In genomic region chr9:32585357-32585756, GRCm38 (mm10) we compare ENCODE assay signal across 9 mouse cellular contexts. TPM values are rescaled to one million over a fixed set of nuclear protein-coding genes. Genes with fewer than 3 reads are reported as not detected.
DNase-seq lines count a peak whose midpoint lies in the region; ATAC-seq and TF ChIP-seq lines count a peak whose summit lies in the region.
"Had no signal": no experiment of that assay in that cellular context is flagged by ENCODE, and none has a peak within 500 bp of the region (broad histone marks: within the 10 kb centered on the region; RNA-seq: fewer than 3 reads in every experiment).

No protein-coding gene starts in this region.

- no peaks in the 10 kb centered on the region for H3K4me1 ChIP-seq in lung, postnatal 0 days (ENCODE audit: insufficient read depth, low read depth, low read length)

- H3K27ac ChIP-seq in lung, postnatal 0 days (ENCODE audit: low read length): no peak overlapping the region
- H3K27ac ChIP-seq: limb, embryonic 13.5 days had no signal

- no peak overlapping the region for H3K4me3 ChIP-seq in lung, postnatal 0 days (ENCODE audit: low read depth, low read length)
- H3K4me3 ChIP-seq: limb, embryonic 13.5 days had no signal

- 49% methylated on average over 7 of the region's 7 CpGs for WGBS in lung, postnatal 0 days

- no peak for ATAC-seq in lung, postnatal 0 days

- H3K9me3 ChIP-seq in lung, postnatal 0 days (ENCODE audit: low read length): no peaks in the 10 kb centered on the region
- H3K9me3 ChIP-seq: limb, embryonic 13.5 days had no signal

- DNase-seq in gastrocnemius, postnatal 10 days: peak; percentile 48
- DNase-seq in gastrocnemius, postnatal 25 days: no peak
- DNase-seq in lung, postnatal 0 days (ENCODE audit: low spot score): no peak
- DNase-seq in lung, postnatal 4 days: no peak
- DNase-seq in ZHBTc4 (ENCODE audit: low read depth, low spot score): peak; percentile 33
- peak; percentile 50 for DNase-seq in retina, postnatal 1 day
- DNase-seq in left cerebral cortex, postnatal 14 days (ENCODE audit: low spot score in 2 of 2): no peak
- no peak for DNase-seq in urinary bladder, postnatal 36 days (ENCODE audit: low spot score in 2 of 2)

- no peaks in the 10 kb centered on the region for H3K27me3 ChIP-seq in lung, postnatal 0 days (replicated peaks; ENCODE audit: insufficient read depth, low read length)

- TF ChIP-seq EP300 in lung, postnatal 0 days (IDR thresholded peaks at IDR 0.05): no peak

- no peak overlapping the region for H3K9ac ChIP-seq in lung, postnatal 0 days (replicated peaks; ENCODE audit: low read depth)
- H3K9ac ChIP-seq: limb, embryonic 13.5 days had no signal

- H3K36me3 ChIP-seq in lung, postnatal 0 days (ENCODE audit: insufficient read depth, low read length): no peaks in the 10 kb centered on the region
- H3K36me3 ChIP-seq: limb, embryonic 13.5 days had no signal

- no peak overlapping the region for H3K4me2 ChIP-seq in lung, postnatal 0 days (replicated peaks; ENCODE audit: low read depth, low read length)
- H3K4me2 ChIP-seq: limb, embryonic 13.5 days had no signal

- intact Hi-C loops in left cerebral cortex, postnatal 14 days (cut with DNase I): loop anchor here (10.0 kb wide), 1 partner anchor 311 kb away; no protein-coding TSS in a partner anchor

- peak; percentile 65 for TF ChIP-seq CTCF in lung, postnatal 0 days (IDR thresholded peaks at IDR 0.05)

RNA-seq across cellular contexts. Expression of gene Fli1, which starts 42.7 kb away (rescaled TPM):
- total RNA-seq in gastrocnemius, postnatal 10 days (2021): 10 to 100 TPM; 17.2 to 19.9 TPM
- 1 to 10 TPM; 7.3 to 9.4 TPM for total RNA-seq in gastrocnemius, postnatal 25 days (2021)
- polyA plus RNA-seq in lung, postnatal 0 days (2015; fragmentation: Nextera tagmentation; extraction: Ambion mirVana): 21.1 and 21.4 TPM in 2 replicates
- total RNA-seq in left cerebral cortex, postnatal 14 days (2021): 1 to 10 TPM; 7.6 to 7.8 TPM

RNA-seq across cellular contexts. Expression of gene Ets1, which starts 50.7 kb away (rescaled TPM):
- total RNA-seq in gastrocnemius, postnatal 10 days (2021): 10 to 100 TPM; 36.6 to 47.7 TPM
- total RNA-seq in gastrocnemius, postnatal 25 days (2021): 10 to 100 TPM; 19.1 to 21.7 TPM
- 78.2 and 113 TPM in 2 replicates for polyA plus RNA-seq in lung, postnatal 0 days (2015; fragmentation: Nextera tagmentation; extraction: Ambion mirVana)
- total RNA-seq in left cerebral cortex, postnatal 14 days (2021): 10 to 100 TPM; 19.0 to 20.1 TPM

Comparison
In these comparisons a context has a peak if more than half of its experiments do, and no peak if none do; other contexts are left out.
1. DNase-seq: peak in gastrocnemius, postnatal 10 days (single experiment), ZHBTc4 (single experiment) and retina, postnatal 1 day (single experiment); none in gastrocnemius, postnatal 25 days (single experiment), lung, postnatal 0 days (single experiment), lung, postnatal 4 days (0 of 2), left cerebral cortex, postnatal 14 days (0 of 2) and urinary bladder, postnatal 36 days (0 of 2).